Mouse (Mus musculus) bone marrow, adult 2 months (tissue): ENCODE measurements around the gene Ift20. TPM values are rescaled to one million over a fixed set of nuclear protein-coding genes. Genes with fewer than 3 reads are reported as not detected.
"Not testable (repeated sequence)": the region's sequence is repeated elsewhere in the genome, so short reads cannot be mapped to it uniquely, and the experiment has no call there.

Source experiments
- H3K27ac ChIP-seq: fragments of 200-500 bp; 2 replicates; pipeline ENCODE4 v1.5.1; 2012; ENCODE audit warnings: low read depth, mild to moderate bottlenecking, control low read depth, inconsistent platforms, low read length; ENCODE audit not compliant: control insufficient read depth, poor library complexity, insufficient read depth
- H3K4me1 ChIP-seq: fragments of 200-500 bp; 2 replicates; pipeline ENCODE4 v1.6.1; 2011; ENCODE audit warnings: low read length; ENCODE audit not compliant: control insufficient read depth, insufficient read depth
- H3K4me3 ChIP-seq: fragments of 200-500 bp; replicated peaks from 2 replicates; pipeline ENCODE3; 2011; ENCODE audit warnings: mild to moderate bottlenecking, low read depth, low read length, control low read depth; ENCODE audit not compliant: control insufficient read depth
- CTCF ChIP-seq: fragments of 200-500 bp; IDR thresholded peaks from 2 replicates; pipeline ENCODE4 v1.5.1; 2011; ENCODE audit warnings: low read length, control low read depth; ENCODE audit not compliant: control insufficient read depth, insufficient read depth
- POLR2A ChIP-seq: fragments of 200-500 bp; IDR thresholded peaks from 2 replicates; pipeline ENCODE4 v1.6.1; 2011; ENCODE audit warnings: low read depth, mild to moderate bottlenecking, control low read depth, low read length, borderline replicate concordance; ENCODE audit not compliant: control insufficient read depth
- WGBS: fragments of 180-500 bp; shearing (Covaris S2); methylation state at CpG from one replicate; pipeline ENCODE4 v1.1.7; 2018; 5-methylcytosine and 5-hydroxymethylcytosine counted together
- polyA plus RNA-seq: library from polyadenylated mRNA; stranded (reverse); fragments of >200 nt; gene quantifications from 2 replicates; pipeline ENCODE4 v1.2.4, GENCODE M21; 2011; ENCODE audit warnings: low replicate concordance; ENCODE audit not compliant: missing spikeins, insufficient read depth, insufficient read length

Ift20 gene
- polyA plus RNA-seq, 1 experiment = 42.1 TPM

- H3K4me3 ChIP-seq = no peak overlapping the region
- whole genome bisulfite sequencing = 66% methylated on average over 6 of the region's 6 CpGs
These were observed 46.7 kb downstream of the Ift20 start for GRCm38 (mm10) chr11:78582848-78583247.

GRCm38 (mm10) chr11:78586099-78586498, 49.9 kb downstream of the Ift20 start:
- Histone ChIP-seq H3K4me3 (no peak overlapping the region), H3K27ac (no peak overlapping the region), H3K4me1 (no peaks in the 10 kb centered on the region)
- TF ChIP-seq CTCF (no peak), POLR2A (no peak)

More at GRCm38 (mm10) chr11:78582848-78583247, 46.7 kb downstream of the Ift20 start:
- no peaks in the 10 kb centered on the region for H3K4me1 ChIP-seq
- no peak overlapping the region for H3K27ac ChIP-seq
- TF ChIP-seq CTCF = no peak
- no peak for TF ChIP-seq POLR2A

GRCm38 (mm10) chr11:78587677-78588076, 51.5 kb downstream of the Ift20 start:
- H3K27ac ChIP-seq, H3K4me3 ChIP-seq, H3K4me1 ChIP-seq: not testable (repeated sequence)
- 89% methylated on average over 1 of the region's 1 CpGs for WGBS

Other genes with a start within 250 kb of the Ift20 start
- gene BC030499, start 245.5 kb upstream of the Ift20 start, polyA plus RNA-seq = 2.4 and 3.9 TPM in 2 replicates
- gene Spag5, start 234.8 kb upstream of the Ift20 start, polyA plus RNA-seq = 70.4 and 91.6 TPM in 2 replicates
- gene Aldoc, start 213.4 kb upstream of the Ift20 start, polyA plus RNA-seq = 2.9 and 8.4 TPM in 2 replicates
- gene Pigs, start 207.9 kb upstream of the Ift20 start, polyA plus RNA-seq = 7.3 and 16.7 TPM in 2 replicates
- gene Unc119, start 192.9 kb upstream of the Ift20 start, polyA plus RNA-seq = 35.6 and 71.9 TPM in 2 replicates
- not detected in 2 replicates for gene Foxn1, start 149.8 kb upstream of the Ift20 start, polyA plus RNA-seq
- not detected in 2 replicates for gene Slc13a2, start 114.1 kb upstream of the Ift20 start, polyA plus RNA-seq
- gene Slc46a1, start 70.7 kb upstream of the Ift20 start, polyA plus RNA-seq = 1.6 TPM in 1 of 2 replicates, not detected in the other
- not detected in 2 replicates for gene Sarm1, start 38.6 kb upstream of the Ift20 start, polyA plus RNA-seq
- gene Vtn, start 37.3 kb upstream of the Ift20 start, polyA plus RNA-seq = 6.2 and 19.7 TPM in 2 replicates
- not detected in 2 replicates for gene Sebox, start 32.9 kb upstream of the Ift20 start, polyA plus RNA-seq
- gene Tmem199, start 24.2 kb upstream of the Ift20 start, polyA plus RNA-seq = 6.5 and 16.5 TPM in 2 replicates
- gene Poldip2, start 24.2 kb upstream of the Ift20 start, polyA plus RNA-seq = 14.2 and 19.0 TPM in 2 replicates
- gene Tnfaip1, start within 50 bp of the Ift20 start, polyA plus RNA-seq = 5.4 and 11.7 TPM in 2 replicates
- gene Tmem97, start 14.4 kb downstream of the Ift20 start, polyA plus RNA-seq = 16.1 and 27.3 TPM in 2 replicates
- gene Nlk, start 161.0 kb downstream of the Ift20 start, polyA plus RNA-seq = 18.1 and 44.6 TPM in 2 replicates
- 11.2 and 11.7 TPM in 2 replicates for gene Ccnq, start 215.4 kb downstream of the Ift20 start, polyA plus RNA-seq